Mouse (Mus musculus) CD4-positive helper T cell, adult 2 months (primary cell): ENCODE data around the gene Spats2.
"Not testable (repeated sequence)": the region's sequence is repeated elsewhere in the genome, so short reads cannot be mapped to it uniquely, and the experiment has no call there.

Experiments
- DNase-seq: peaks from one replicate; pipeline ENCODE4 v3.0.0-alpha.2; 2012; ENCODE audit warnings: low read depth, missing footprints, low spot score

Gene Spats2

GRCm38 (mm10) chr15:99125711-99126080, at the start of gene Spats2:
TSS of gene Spats2 (plus strand) at chr15:99125916.
- peak; percentile 9 for DNase-seq

GRCm38 (mm10) chr15:99076011-99076410, 49.7 kb upstream of the Spats2 start:
- not testable (repeated sequence) for DNase-seq

GRCm38 (mm10) chr15:99078181-99078910, 47.4 kb upstream of the Spats2 start:
- DNase-seq = no peak

- DNase-seq = no peak
Observed at GRCm38 (mm10) chr15:99079804-99080203, 45.9 kb upstream of the Spats2 start.

- no peak for DNase-seq
Observed at GRCm38 (mm10) chr15:99082322-99082721, 43.4 kb upstream of the Spats2 start.

GRCm38 (mm10) chr15:99082840-99083239, 42.9 kb upstream of the Spats2 start:
- no peak for DNase-seq

- peak; percentile 37 for DNase-seq
Observed at GRCm38 (mm10) chr15:99083258-99083657, 42.5 kb upstream of the Spats2 start.

- no peak for DNase-seq
Observed at GRCm38 (mm10) chr15:99083867-99084557, 41.7 kb upstream of the Spats2 start.

GRCm38 (mm10) chr15:99084618-99085017, 41.1 kb upstream of the Spats2 start:
- DNase-seq = no peak

- no peak for DNase-seq
Observed at GRCm38 (mm10) chr15:99085997-99086396, 39.7 kb upstream of the Spats2 start.

- DNase-seq = peak; percentile 41
Observed at GRCm38 (mm10) chr15:99087253-99088075, 38.3 kb upstream of the Spats2 start, which contains the start of gene C1ql4. TSS of gene C1ql4 (minus strand) at chr15:99087817.

- peak; percentile 86 for DNase-seq
Observed at GRCm38 (mm10) chr15:99088292-99088691, 37.4 kb upstream of the Spats2 start.

- no peak for DNase-seq
Observed at GRCm38 (mm10) chr15:99089069-99089468, 36.6 kb upstream of the Spats2 start.

GRCm38 (mm10) chr15:99092870-99093269, 32.8 kb upstream of the Spats2 start, which contains the start of gene Dnajc22:
TSS of gene Dnajc22 (plus strand) at chr15:99093170.
- no peak for DNase-seq

- no peak for DNase-seq
Observed at GRCm38 (mm10) chr15:99093291-99094258, 32.1 kb upstream of the Spats2 start.

- DNase-seq = no peak
Observed at GRCm38 (mm10) chr15:99094631-99095270, 31.0 kb upstream of the Spats2 start.

- DNase-seq = no peak
Observed at GRCm38 (mm10) chr15:99095356-99095755, 30.4 kb upstream of the Spats2 start.

- DNase-seq = no peak
Observed at GRCm38 (mm10) chr15:99096061-99096793, 29.5 kb upstream of the Spats2 start.

GRCm38 (mm10) chr15:99096831-99097500, 28.8 kb upstream of the Spats2 start:
- DNase-seq = no peak
